Mouse (Mus musculus): ENCODE results near the gene Gucy2d.

DNA sequence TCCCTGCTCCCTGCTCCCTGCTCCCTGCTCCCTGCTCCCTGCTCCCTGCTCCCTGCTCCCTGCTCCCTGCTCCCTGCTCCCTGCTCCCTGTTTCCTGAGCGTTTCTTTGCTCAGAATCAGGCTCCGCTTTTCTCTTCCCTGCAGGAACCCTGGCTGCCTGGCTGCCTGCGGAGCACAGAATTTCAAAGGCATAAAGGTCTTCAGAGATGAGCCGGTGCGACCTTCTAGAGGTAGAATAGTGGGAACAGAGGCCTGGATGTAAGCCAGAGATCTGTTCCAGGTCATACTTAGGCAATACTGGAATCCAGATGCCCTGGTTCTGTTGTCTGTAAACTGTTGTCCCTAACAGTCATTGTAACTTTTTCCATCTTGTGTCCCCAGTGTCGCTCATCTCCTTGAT lies 84.2 kb downstream of the Gucy2d start:
- no peak for TF ChIP-seq POLR2A (IDR thresholded peaks at IDR 0.05; ENCODE audit: low read depth, low read length)
- TF ChIP-seq CTCF (IDR thresholded peaks at IDR 0.05; ENCODE audit: extremely low read depth, insufficient read depth, insufficient read length, insufficient replicate concordance): no peak

All from spleen, adult 2 months (tissue).